Mouse (Mus musculus) megakaryocyte progenitor cell, adult 5-6 weeks (primary cell): ENCODE data around the gene Adgrl3. TPM values are rescaled to one million over a fixed set of nuclear protein-coding genes. Genes with fewer than 3 reads are reported as not detected.

Source experiments
- ATAC-seq: replicated peaks from 2 replicates; pipeline ENCODE4 v1.8.0; 2016; ENCODE audit warnings: mild to moderate bottlenecking, moderate TSS enrichment, inconsistent platforms; ENCODE audit not compliant: poor library complexity
- total RNA-seq, 2 experiments: library from RNA; stranded (forward) in 1 of 2; stranded (reverse) in 1 of 2; fragments of 157-497, 149-512 nt in 1 of 2; fragments of 200-1000 nt in 1 of 2; gene quantifications; 2 replicates each; pipeline versions ENCODE4 v1.2.3 to v1.2.4; 2015 to 2017

Adgrl3 gene
- total RNA-seq, 2 experiments from 2014 or later, result not detected

DNA sequence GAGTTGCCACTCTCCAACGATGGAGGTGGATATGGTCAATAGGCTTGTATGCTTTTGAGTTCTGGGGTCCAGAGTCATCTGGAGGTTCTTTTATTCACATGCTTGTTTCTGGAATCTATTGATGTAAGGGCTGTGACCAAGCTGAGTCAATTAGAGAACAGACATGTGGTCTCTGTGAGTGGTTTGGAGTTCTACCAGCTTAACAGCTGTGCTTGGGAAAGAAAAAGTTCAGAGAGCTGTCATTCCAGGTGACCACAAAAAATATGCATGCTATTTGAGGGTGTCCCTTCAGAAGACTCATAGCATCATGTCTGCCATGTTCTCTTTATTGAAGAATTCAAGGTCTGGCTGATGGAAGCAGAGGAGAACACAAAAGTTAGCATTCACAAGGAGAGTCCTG is 53.9 kb downstream of the Adgrl3 start:
- no peak for ATAC-seq

DNA sequence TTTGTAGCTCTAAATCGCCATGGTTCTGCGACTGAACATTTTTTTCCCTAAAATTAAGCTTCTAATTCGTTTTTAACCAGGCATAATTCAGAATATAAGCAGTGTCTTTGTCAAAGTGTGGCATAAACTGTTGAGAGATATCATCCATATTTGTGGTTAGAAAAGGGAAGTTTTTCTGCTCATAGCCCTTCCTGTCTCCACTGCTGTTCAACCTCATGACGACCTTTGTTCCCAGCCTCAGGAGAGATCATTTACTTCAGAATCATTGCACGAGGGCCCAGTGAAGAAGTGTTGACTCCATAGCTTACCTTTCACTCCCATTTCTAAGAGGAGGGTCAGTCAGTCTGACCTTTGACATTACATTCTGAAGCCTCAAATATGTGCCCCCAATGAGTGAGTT is 56.4 kb downstream of the Adgrl3 start:
- ATAC-seq, result peak; percentile 91

DNA sequence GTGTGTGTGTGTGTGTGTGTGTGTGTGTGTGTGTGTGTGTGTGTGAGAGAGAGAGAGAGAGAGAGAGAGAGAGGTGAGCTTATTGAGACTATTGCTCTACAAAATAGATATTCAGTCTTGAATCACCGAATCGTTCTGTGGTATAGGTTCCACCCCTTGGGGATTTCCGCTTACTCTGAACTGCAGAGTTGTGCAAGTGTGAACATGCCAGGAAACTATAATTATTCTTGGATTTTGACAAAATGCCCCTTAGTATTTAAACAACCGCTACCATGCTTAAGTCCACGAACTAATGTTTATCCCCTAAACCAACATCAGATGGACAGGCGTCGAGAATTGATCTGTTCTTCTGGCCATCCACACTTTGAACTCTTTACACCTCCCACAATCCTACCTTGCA is 57.1 kb downstream of the Adgrl3 start:
- ATAC-seq, result 0 out of 2 replicates have a peak, but pooled peaks have one; percentile 19

GRCm38 (mm10) chr5:81077990-81078389 is 58.1 kb downstream of the Adgrl3 start:
- peak; percentile 92 for ATAC-seq

- no peak for ATAC-seq
These were observed 63.9 kb downstream of the Adgrl3 start for GRCm38 (mm10) chr5:81083698-81084360.

DNA sequence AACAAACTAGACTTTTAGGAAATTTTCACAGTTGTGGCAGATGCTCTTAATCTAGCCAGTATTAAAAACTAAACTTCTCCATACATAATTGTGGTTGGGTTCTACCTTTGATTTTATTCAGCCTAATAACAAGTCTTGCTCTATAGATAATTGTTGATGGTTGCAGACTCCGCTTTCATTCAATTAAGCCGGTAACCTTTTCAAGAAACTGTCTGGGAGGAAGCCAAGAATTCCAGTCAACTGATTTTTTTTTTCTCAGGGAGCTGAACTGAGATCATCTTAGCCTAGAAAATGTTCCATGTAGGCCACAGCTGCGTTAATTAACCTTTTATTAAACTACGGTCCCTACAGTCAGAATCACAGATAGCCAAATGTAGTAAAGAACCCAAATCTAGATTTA is 65.2 kb downstream of the Adgrl3 start:
- ATAC-seq, result no peak

GRCm38 (mm10) chr5:81088667-81089066 is 68.7 kb downstream of the Adgrl3 start:
- ATAC-seq, result no peak

GRCm38 (mm10) chr5:81094618-81095017 is 74.7 kb downstream of the Adgrl3 start:
- no peak for ATAC-seq

DNA sequence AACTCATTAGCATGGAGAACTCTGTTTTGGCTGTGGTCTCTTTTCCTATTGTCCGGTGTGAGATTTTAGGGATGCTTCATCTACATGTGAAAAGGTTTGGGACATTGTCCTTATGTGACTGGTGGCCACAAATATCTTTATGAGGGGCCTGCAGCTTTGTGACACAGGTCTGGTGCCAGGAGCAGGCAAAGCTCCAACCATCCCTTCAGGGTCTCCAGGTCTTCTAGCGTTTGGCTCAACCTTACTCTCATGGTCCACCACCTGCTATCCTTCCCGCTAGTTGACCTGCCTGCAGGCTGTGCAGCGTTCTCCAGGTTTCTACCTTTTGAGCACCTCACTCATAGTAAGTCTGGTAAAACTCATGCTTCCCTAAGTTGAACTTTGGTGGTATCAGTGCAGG is 77.2 kb downstream of the Adgrl3 start:
- no peak for ATAC-seq

- ATAC-seq, result peak; percentile 99
These were observed 87.5 kb downstream of the Adgrl3 start for GRCm38 (mm10) chr5:81107431-81107830.

DNA sequence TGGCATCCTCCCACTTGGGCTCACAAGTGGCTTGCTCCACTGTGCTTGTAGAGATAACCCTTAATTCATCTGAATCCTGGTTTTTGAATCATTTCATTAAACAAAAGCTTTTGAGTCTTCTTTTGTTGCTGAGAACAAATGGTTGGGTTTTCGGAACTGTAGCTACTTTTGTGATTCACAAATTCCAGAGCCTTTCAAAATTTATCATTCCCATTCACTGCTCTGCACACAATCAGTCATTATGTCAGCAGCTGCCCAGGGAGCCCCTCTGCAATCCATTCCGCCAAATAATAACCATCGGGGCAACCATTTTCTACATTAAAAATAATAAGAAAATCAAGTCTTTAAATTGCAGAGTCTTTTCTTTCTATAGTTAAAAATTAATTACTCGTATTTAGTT is 104.5 kb downstream of the Adgrl3 start:
- no peak for ATAC-seq

GRCm38 (mm10) chr5:81127639-81128038 is 107.7 kb downstream of the Adgrl3 start:
- no peak for ATAC-seq

- ATAC-seq, result no peak
These were observed 116.5 kb downstream of the Adgrl3 start for GRCm38 (mm10) chr5:81136394-81136793.

DNA sequence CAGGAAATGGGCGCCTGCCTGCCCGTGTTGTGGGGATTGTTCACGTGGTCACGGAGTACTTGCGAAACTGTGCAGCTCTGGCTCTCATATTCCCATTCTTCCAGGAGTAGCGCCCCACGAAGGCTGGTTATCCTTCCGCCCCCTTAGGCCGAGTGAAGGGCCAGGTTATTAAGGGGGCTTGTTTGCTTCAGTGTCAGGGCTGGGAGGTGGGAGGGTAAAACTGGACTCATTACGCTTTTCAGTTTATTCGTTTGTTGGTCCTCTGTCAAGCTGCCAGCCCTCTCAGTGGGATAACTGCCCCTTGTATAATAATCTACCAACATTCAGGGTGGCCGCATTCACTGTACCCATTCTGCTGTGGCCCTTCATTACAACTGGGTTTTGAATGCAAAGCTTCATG is 135.9 kb downstream of the Adgrl3 start:
- ATAC-seq, result no peak

- ATAC-seq, result no peak
These were observed 136.3 kb downstream of the Adgrl3 start for GRCm38 (mm10) chr5:81156281-81156680.

- peak; percentile 60 for ATAC-seq
These were observed 136.9 kb downstream of the Adgrl3 start for GRCm38 (mm10) chr5:81156796-81157195.

- no peak for ATAC-seq
These were observed 139.1 kb downstream of the Adgrl3 start for GRCm38 (mm10) chr5:81159013-81159412.

GRCm38 (mm10) chr5:81160431-81160830 is 140.5 kb downstream of the Adgrl3 start:
- no peak for ATAC-seq

GRCm38 (mm10) chr5:81188871-81189485 is 169.0 kb downstream of the Adgrl3 start:
- no peak for ATAC-seq

- no peak for ATAC-seq
These were observed 180.4 kb downstream of the Adgrl3 start for GRCm38 (mm10) chr5:81200354-81200753.

DNA sequence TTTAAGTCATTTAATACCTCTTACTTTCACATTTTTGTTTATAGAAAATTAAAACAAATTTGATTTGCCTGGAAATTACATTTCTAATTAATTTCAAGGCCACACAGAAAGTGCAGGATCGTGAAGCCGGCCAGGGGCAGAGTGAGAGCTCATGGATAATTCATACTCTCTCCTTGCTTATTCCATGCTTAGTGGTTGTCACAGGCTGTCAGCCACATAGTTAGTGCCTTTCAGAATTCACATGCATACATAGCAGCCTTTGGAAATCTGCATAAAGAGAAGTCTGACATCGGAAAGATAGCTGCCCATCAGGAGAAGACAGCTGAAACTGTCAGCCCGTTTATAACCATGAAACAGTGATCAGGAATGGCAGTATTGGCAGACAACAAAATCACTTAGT is 181.9 kb downstream of the Adgrl3 start:
- ATAC-seq, result no peak

DNA sequence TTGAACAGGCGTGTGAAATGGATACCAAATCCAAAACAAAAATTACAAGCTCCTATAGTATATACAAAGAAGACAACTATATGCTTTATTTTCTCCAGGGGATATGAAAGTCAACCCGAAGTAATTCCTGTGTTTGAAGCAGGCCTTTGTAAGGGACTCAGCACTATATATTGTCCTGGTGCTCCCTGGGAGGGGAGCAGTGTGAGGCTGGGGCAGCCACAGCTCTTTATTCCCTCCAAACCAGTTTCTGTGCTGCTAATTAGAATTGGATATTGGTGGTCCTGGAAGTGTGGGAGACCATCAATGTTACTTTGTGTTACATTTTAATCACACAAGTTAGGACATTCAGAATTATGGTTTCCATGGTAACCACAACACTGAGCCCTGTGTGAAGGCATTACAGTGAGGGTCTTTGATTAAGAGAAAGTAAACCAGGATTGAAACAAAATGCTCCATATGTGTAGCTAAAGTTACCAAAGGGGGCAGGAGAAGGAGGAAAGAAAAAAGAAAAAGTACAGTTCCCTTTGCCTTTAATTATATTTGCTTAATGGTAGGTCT is 198.6 kb downstream of the Adgrl3 start:
- ATAC-seq, result no peak
